Mouse (Mus musculus): ENCODE results near the gene Sgta. TPM values are rescaled to one million over a fixed set of nuclear protein-coding genes. Genes with fewer than 3 reads are reported as not detected.
A peak's percentile ranks its signal among the peaks of the same experiment; 100 is the strongest.
"Not testable (repeated sequence)": the region's sequence is repeated elsewhere in the genome, so short reads cannot be mapped to it uniquely, and the experiment has no call there.

The Sgta gene
- polyA plus RNA-seq, 1 experiment from 2014 or later, result 289 TPM

DNA sequence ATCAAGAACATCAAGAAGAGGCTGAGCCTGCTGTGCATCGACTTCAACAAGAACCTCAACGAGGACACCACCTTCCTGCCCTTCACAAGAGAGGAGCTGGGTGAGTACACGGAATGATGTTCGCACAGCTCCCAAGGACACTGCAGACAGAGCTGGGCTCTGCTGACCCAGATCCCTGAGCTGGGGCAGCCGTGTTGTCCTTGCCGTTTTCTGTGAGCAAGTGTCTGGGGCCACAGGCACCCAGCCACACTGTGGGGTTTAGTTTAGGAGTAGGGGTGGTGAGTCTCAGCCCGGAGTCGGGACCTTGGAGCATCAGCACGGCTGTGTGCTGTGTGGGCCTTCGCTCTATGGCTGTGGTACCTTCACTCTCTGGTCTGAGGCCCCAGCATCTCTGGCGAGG is 17.9 kb upstream of the Sgta start:
- 0 out of 2 replicates have a peak, but pooled peaks cover 9% of the 10 kb centered on the region for H3K4me1 ChIP-seq
- WGBS, result 94% methylated on average over 11 of the region's 11 CpGs
- DNase-seq (ENCODE audit: low spot score), result no peak
- peaks cover 100% of the 10 kb centered on the region for H3K36me3 ChIP-seq
- no peaks in the 10 kb centered on the region for H3K9me3 ChIP-seq (replicated peaks)
- H3K27ac ChIP-seq (replicated peaks), result no peak overlapping the region
- H3K27me3 ChIP-seq (ENCODE audit: low read depth, poor library complexity, severe bottlenecking), result no peaks in the 10 kb centered on the region
- no peak overlapping the region for H3K4me3 ChIP-seq

DNA sequence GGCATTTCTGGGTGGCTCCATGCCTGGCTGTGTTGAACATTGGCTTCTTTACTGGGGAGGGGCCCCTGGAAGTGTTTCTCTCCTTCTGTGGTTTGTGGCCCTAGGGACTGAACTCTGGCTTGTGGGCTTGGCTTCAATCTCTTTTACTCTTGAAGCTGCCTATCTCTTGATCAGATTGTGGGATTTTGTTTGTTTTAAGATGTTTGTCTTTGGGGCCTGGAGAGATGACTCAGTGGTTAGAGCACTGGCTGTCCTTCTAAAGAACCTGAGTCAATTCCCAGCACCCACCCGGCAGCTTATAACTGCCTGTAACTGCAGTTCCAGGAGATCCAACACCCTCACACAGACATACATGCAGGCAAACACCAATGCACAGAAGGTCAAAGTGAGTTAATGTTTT is 16.4 kb upstream of the Sgta start:
- Histone ChIP-seq H3K4me3 (no peak overlapping the region), H3K27me3 (ENCODE audit: low read depth, poor library complexity, severe bottlenecking) (no peaks in the 10 kb centered on the region), H3K4me1 (peaks cover 16% of the 10 kb centered on the region), H3K27ac (replicated peaks) (no peak overlapping the region), H3K9me3 (replicated peaks) (no peaks in the 10 kb centered on the region), H3K36me3 (peaks cover 99% of the 10 kb centered on the region)
- WGBS, result 84% methylated on average over 1 of the region's 1 CpGs
- no peak for DNase-seq (ENCODE audit: low spot score)

DNA sequence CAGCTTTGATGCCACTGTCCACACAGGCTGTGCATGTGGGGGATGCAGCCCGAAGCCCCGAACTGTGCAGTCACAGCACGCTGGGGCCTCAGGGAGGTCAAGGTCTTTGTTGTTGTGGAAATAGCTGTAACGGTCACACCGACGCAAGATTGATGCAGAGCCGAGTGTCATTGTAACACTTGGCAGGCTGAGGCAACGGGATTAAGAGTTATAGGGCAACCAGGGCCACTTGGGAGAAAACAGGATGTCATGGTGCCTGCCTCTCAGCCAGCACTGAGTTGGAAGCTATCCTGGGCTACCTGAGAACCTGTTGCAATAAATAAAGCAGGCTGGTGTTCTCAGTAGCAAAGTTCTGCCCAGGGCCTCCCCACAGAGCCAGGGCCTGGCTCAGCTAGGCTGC is 15.8 kb upstream of the Sgta start:
- DNase-seq (ENCODE audit: low spot score), result no peak
- Histone ChIP-seq H3K36me3 (peaks cover 93% of the 10 kb centered on the region), H3K4me1 (peaks cover 22% of the 10 kb centered on the region), H3K27me3 (ENCODE audit: low read depth, poor library complexity, severe bottlenecking) (no peaks in the 10 kb centered on the region), H3K9me3 (replicated peaks) (no peaks in the 10 kb centered on the region), H3K27ac (replicated peaks) (no peak overlapping the region), H3K4me3 (no peak overlapping the region)
- 85% methylated on average over 8 of the region's 8 CpGs for WGBS

DNA sequence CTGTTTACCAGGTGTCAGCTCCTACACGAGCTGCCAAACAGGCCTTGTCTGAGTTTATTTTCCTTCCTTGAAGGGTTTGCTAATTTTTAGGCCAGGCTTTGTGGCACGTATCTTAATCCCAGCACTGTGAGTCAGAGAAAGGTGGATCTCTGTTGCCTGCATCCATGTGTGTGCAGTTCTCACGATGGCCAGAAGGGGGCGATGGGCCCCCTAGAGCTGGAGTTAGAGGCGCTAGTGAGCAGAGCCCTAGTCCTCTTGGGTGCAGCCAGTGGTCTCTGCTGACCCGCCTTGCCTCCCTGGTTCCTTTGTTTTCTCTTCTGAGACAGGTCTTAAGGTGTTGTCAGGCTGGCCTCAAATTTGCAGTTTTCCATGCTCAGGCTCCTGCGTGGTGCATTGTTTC is 13.5 kb upstream of the Sgta start:
- WGBS, result 66% methylated on average over 7 of the region's 7 CpGs
- no peaks in the 10 kb centered on the region for H3K27me3 ChIP-seq (ENCODE audit: low read depth, poor library complexity, severe bottlenecking)
- H3K27ac ChIP-seq (replicated peaks), result no peak overlapping the region
- peak; percentile 28 for DNase-seq (ENCODE audit: low spot score)
- peaks cover 70% of the 10 kb centered on the region for H3K36me3 ChIP-seq
- H3K4me1 ChIP-seq, result peaks cover 39% of the 10 kb centered on the region
- H3K9me3 ChIP-seq (replicated peaks), result no peaks in the 10 kb centered on the region
- no peak overlapping the region for H3K4me3 ChIP-seq

DNA sequence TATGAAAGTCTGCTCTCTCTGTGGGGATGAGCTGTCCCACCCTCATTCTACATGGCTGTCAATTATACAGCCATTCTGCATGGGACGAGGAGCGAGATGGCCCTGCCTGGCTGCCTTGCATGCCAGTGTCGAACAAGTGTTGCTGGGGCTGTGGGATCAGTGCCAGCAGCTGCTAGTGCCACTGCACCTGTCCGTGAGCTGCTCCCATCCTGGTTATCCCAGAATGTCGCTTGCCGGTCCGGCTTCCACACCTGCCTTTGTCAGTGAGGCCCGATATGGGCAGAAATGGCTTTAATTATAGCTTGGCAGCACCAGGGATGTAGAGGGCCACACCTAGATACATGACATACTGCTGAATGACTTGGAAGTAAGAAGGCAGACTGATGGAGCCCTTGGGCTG is 12.3 kb upstream of the Sgta start:
- Histone ChIP-seq H3K27me3 (ENCODE audit: low read depth, poor library complexity, severe bottlenecking) (no peaks in the 10 kb centered on the region), H3K36me3 (peaks cover 58% of the 10 kb centered on the region), H3K4me3 (no peak overlapping the region), H3K9me3 (replicated peaks) (no peaks in the 10 kb centered on the region), H3K4me1 (peaks cover 39% of the 10 kb centered on the region), H3K27ac (replicated peaks) (no peak overlapping the region)
- WGBS, result 96% methylated on average over 8 of the region's 8 CpGs
- no peak for DNase-seq (ENCODE audit: low spot score)

DNA sequence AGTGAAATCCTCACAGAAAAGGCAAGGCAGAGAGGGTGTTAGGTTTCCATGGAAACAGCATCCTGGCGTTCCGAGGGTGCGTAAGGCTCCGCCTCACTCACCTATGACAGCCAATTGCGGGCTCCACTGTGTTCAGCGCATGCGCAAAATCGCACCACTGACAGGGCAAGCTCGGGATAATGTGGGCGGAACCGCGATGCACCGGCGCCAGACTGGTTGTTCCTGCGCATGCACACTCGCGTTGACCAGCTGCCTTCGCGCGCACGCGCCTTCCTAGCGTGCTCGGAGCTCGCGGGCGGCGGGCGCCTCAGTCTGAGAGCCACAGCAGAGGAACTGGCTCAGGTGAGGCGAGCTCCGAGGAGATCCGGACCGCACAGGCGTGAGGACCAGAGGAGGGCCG is 9.9 kb upstream of the Sgta start, which contains the start of gene Thop1:
TSS of gene Thop1 (plus strand) at position 200 of the 400 bp plus-strand sequence.
- Histone ChIP-seq H3K4me3 (peak within 1 kb of the TSS; percentile 85), H3K27ac (replicated peaks) (peak within 1 kb of the TSS; percentile 89), H3K4me1 (peaks cover 35% of the 10 kb centered on the region), H3K9me3 (replicated peaks) (no peaks in the 10 kb centered on the region), H3K36me3 (peaks cover 34% of the 10 kb centered on the region), H3K27me3 (ENCODE audit: low read depth, poor library complexity, severe bottlenecking) (no peaks in the 10 kb centered on the region)
- DNase-seq (ENCODE audit: low spot score), result peak; percentile 100
- under 1% methylated on average over 35 of the region's 35 CpGs for WGBS

DNA sequence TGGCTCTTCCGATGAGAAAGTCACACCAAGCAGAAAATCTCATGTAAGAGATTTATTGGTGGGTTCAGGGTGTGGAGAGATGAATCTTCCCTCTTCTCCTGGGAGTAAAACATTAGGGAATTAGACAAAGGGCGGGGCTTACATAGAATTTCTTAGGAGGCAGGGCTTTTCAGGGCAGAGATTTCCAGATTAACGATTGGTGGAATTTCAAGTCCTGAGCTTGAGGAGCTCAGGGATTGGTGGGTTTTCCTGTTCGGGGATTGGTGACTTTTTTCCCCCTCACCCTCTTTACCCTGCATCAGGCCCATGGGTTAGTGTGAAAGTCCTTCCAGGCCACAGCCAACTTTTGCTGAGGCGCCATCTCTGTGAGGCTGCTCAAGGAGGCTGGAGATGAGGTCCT is 8.7 kb upstream of the Sgta start:
- Histone ChIP-seq H3K9me3 (replicated peaks) (no peaks in the 10 kb centered on the region), H3K27ac (replicated peaks) (peak overlapping the region; percentile 89), H3K27me3 (ENCODE audit: low read depth, poor library complexity, severe bottlenecking) (no peaks in the 10 kb centered on the region), H3K36me3 (peaks cover 23% of the 10 kb centered on the region), H3K4me3 (peak overlapping the region; percentile 85; the same call in 1 of the 2 replicates), H3K4me1 (peaks cover 35% of the 10 kb centered on the region)
- no peak for DNase-seq (ENCODE audit: low spot score)
- 76% methylated on average over 5 of the region's 5 CpGs for WGBS

DNA sequence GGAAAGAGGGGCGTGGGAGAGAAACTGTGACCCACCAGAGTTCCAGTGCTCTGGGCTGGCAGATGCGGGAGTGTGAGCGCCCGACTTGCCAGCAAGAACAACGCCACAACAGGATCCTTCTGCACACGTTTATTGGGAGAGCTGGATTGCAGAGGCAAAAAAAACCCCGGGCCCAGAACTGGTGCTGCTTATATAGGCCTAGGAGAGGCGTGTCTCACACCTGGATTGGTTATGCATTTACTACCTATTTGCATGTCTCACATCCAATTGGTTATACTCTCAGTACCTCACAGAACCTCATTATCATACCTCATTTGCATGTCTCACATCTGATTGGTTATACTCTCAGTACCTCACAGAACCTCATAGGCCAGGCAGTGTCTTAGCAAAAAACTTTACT is 4.5 kb upstream of the Sgta start:
- not testable (repeated sequence) for H3K4me3 ChIP-seq; H3K27me3 ChIP-seq (ENCODE audit: low read depth, poor library complexity, severe bottlenecking); H3K36me3 ChIP-seq; DNase-seq (ENCODE audit: low spot score); H3K9me3 ChIP-seq (replicated peaks); H3K27ac ChIP-seq (replicated peaks)
- WGBS, result 89% methylated on average over 8 of the region's 8 CpGs
- H3K4me1 ChIP-seq, result peaks cover 15% of the 10 kb centered on the region

DNA sequence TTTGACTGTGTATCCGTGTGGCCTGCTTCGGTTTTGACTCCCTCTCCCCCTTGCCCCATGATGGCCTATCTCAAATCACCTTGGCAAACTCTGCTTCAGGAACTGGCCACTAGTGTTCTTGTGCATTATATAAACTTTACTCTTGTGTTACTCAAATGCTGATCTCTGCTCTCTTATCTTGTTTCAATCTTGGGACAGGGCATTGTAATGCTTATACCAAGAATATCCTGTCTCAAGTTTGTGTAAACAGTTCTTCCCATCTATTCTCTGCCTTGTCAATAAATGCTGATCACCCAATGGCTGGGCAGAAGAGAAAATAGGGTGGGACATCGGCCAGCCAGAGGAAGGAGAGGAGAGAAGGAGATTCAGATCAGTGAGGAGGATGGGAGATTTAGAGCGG is 2.7 kb upstream of the Sgta start:
- no peaks in the 10 kb centered on the region for H3K27me3 ChIP-seq (ENCODE audit: low read depth, poor library complexity, severe bottlenecking)
- 69% methylated on average over 4 of the region's 4 CpGs for WGBS
- DNase-seq (ENCODE audit: low spot score), result no peak
- no peaks in the 10 kb centered on the region for H3K9me3 ChIP-seq (replicated peaks)
- H3K36me3 ChIP-seq, result 0 out of 2 replicates have a peak, but pooled peaks cover 3% of the 10 kb centered on the region
- no peak overlapping the region for H3K4me3 ChIP-seq
- no peak overlapping the region for H3K27ac ChIP-seq (replicated peaks)
- H3K4me1 ChIP-seq, result peaks cover 24% of the 10 kb centered on the region

DNA sequence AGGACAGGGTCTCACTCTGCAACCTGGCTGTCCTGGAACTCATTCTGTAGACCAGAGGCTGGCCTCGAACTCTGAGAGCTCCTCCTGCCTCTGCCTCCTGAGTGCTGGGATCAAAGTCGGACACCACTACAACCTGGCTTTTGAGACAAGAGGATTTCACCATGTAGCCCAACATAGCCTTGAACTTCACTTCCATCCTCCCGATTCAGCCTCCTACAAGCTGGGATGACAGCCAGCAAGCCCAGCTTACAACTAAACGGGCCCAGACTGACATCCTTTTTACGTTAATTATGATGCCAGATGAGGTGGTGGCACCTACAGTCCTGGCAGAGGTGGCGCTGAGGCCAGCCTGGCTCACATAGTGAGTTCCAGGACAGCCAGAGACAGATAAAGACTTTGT is 1.1 kb downstream of the Sgta start:
- H3K27me3 ChIP-seq (ENCODE audit: low read depth, poor library complexity, severe bottlenecking), result no peaks in the 10 kb centered on the region
- peaks cover 24% of the 10 kb centered on the region for H3K4me1 ChIP-seq
- DNase-seq (ENCODE audit: low spot score), result no peak
- no peaks in the 10 kb centered on the region for H3K9me3 ChIP-seq (replicated peaks)
- H3K4me3 ChIP-seq, result peak overlapping the region; percentile 73
- 91% methylated on average over 6 of the region's 6 CpGs for WGBS
- no peak overlapping the region for H3K27ac ChIP-seq (replicated peaks)
- H3K36me3 ChIP-seq, result peaks cover 29% of the 10 kb centered on the region

DNA sequence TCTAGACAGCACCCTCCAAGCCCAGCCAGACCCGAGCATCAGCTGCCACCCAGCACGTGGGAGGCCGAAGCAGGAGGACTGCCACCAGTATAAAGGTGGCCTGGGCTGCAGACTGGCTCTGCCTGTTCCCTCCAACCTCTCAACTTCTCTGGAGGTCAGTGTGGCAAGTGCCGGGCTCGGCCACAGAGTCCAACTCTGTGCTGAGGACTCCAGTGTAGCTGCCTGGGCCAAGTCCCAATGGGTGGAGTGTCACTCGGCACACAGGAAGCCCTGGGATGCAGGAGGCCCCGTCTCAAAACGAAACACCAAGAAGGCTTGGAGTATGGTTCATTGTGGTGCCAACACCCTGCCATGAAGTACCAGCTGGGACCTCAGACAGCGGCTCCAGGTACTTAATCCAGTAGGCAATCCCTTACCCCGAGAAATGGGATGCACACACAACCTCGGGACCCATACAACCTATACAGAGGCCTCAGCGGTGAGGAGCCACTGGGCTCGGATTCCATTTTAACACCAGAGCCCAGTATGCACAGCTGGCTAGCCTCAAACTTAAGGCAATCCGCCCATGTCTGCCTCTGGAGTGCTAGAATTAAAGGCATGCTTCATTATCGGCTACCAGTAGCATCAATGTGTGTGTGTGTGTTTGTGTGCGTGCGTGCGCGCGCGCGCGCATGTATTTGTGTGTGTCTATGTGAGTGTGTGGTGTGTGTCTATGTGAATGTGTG is 2.4 kb downstream of the Sgta start:
- H3K4me3 ChIP-seq, result 0 out of 2 replicates have a peak overlapping the region, but pooled peaks have one; percentile 12

DNA sequence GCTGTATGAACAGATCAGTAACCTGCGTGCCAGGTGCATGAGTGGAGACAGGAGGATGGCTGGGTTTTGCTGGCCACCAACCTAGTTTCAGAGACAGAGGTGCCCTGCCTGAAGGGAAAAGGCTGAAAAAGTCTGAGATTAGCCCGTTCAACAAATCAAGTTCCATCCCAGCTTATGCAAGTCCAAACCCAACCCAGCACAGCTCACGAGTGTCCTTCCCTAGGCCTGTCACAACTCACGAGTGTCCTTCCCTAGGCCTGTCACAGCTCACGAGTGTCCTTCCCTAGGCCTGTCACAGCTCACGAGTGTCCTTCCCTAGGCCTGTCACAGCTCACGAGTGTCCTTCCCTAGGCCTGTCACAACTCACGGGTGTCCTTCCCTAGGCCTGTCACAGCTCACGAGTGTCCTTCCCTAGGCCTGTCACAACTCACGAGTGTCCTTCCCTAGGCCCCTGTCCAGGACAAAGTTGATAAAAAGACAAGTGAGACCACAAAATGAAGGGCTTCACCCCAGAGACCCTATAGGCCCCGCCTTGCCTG is 4.1 kb downstream of the Sgta start:
- H3K27me3 ChIP-seq (ENCODE audit: low read depth, poor library complexity, severe bottlenecking); H3K4me3 ChIP-seq; H3K9me3 ChIP-seq (replicated peaks); H3K27ac ChIP-seq (replicated peaks); DNase-seq (ENCODE audit: low spot score): not testable (repeated sequence)
- Histone ChIP-seq H3K4me1 (peaks cover 24% of the 10 kb centered on the region), H3K36me3 (peaks cover 58% of the 10 kb centered on the region)
- 88% methylated on average over 11 of the region's 11 CpGs for WGBS

More for the DNA sequence above, 2.4 kb downstream of the Sgta start:
- peaks cover 41% of the 10 kb centered on the region for H3K36me3 ChIP-seq
- H3K27ac ChIP-seq (replicated peaks), result no peak overlapping the region
- H3K27me3 ChIP-seq (ENCODE audit: low read depth, poor library complexity, severe bottlenecking), result no peaks in the 10 kb centered on the region
- H3K9me3 ChIP-seq (replicated peaks), result no peaks in the 10 kb centered on the region
- peaks cover 24% of the 10 kb centered on the region for H3K4me1 ChIP-seq
- 95% methylated on average over 23 of the region's 23 CpGs for WGBS
- DNase-seq (ENCODE audit: low spot score), result no peak

DNA sequence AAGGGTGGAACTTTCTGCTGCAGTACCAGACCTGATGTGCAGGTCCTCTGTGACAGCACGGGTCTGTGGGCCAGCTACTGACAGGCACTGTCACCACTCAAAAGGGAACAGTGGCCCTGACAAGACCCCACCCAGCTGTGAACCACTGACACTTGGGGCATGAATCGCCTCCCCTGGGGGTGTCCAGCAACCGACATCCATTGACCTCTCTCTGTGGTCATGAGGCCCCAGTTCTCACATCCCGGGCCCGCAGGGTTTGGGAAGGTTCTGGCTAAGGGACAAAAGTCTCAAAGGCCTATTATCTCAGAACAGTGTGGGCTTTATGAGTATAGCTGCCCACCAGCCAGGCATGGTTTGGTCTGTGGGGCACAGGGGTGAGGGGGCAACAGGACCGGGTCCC is 4.8 kb downstream of the Sgta start:
- Histone ChIP-seq H3K36me3 (peaks cover 65% of the 10 kb centered on the region), H3K4me3 (no peak overlapping the region), H3K27me3 (ENCODE audit: low read depth, poor library complexity, severe bottlenecking) (no peaks in the 10 kb centered on the region), H3K4me1 (peaks cover 24% of the 10 kb centered on the region), H3K27ac (replicated peaks) (no peak overlapping the region), H3K9me3 (replicated peaks) (no peaks in the 10 kb centered on the region)
- DNase-seq (ENCODE audit: low spot score), result no peak
- 94% methylated on average over 6 of the region's 6 CpGs for WGBS
